Mouse (Mus musculus): ENCODE measurements around the gene Adap2.

Adap2 gene

DNA sequence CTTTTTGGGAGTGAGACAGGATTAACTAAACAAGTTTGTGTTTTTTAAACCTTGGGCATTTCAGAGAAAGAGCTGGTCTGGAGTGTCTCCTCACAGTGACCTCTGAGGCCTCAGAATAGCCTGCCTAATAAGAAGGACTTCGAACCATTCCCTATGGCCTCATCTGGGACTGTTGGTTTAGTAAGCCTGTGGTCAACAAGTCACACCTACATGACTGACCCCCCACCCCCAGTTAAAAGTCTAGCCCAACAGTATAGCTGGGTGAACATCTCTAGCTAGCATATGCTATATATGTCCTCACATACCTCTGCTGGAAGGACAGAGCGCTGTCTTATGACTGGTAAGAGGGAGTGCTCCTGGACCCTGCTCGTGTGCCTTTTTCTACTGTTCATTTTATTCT is 45.4 kb downstream of the Adap2 start:
- no peak for DNase-seq (ENCODE audit: low spot score in 2 of 2)

DNA sequence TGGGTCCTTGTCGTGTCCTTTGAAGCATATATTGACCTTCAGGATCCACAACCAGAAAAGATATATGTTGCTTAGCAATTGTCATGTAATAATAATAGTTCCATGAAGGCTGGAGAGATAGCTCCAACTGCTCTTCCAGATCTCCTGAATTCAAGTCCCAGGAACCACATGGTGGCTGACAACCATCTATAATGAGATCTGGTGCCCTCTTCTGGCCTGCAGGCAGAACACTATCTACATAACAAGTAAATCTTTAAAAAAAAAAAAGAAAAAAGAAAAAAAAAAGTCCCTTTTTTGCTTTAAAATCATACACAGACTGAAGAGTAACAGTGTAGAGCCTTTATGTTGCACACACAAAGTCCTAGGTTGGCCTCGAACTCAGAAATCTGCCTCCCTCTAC is 45.9 kb downstream of the Adap2 start:
- DNase-seq (ENCODE audit: low spot score in 2 of 2): no peak

DNA sequence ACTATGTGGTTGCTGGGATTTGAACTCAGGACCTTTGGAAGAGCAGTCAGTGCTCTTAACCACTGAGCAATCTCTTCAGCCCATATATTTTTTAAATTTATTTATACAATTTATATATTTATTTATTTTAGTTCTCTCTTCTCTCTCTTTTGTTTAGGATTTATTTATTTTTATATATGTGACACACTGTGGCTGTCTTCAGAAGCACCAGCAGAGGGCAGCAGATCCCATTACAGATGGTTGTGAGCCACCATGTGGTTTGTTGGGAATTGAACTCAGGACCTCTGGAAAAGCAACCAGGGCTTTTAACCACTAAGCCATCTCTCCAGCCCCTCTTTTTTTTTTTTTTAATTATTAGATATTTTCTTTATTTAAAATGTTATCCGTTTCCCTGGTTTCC is 46.4 kb downstream of the Adap2 start:
- no peak for DNase-seq (ENCODE audit: low spot score in 2 of 2)

DNA sequence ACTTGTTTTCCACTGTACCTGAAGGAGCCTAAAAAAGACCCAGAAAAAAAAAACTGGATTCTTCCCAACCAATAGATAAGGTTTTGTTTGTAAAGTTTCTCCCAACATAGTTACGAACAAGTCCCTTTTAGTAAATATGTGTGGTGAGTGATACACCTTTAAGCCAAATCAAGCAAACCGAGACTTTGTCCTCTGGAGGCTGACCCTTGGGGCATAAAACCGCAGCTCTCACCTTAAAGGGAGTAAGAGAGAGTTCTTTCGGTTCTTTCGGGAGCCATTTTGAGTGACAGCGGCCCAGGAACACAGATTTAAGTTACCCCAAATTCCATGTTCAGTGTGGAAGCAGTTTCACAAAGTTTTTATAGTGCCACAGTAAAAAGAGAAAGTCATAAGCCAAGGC is 48.4 kb downstream of the Adap2 start:
- no peak for DNase-seq (ENCODE audit: low spot score in 2 of 2)

DNA sequence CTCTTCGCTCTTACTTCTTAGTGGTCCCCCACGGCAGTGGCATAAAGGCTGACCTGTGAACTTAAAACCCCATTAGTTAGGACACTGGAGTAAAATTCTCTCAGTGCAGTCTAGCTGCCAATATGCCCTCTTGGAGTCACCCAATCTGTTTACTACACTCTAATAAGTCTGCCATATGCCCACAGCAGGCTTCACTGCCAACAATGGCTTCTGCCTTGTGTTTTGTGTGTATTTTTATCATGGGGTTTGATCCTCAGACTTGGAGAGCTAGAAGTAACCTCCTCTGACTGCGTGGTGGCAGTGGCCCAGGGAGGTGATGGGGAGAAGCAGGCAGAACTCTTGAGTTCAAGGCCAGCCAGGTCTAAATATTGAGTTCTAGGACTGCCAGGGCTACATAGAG is 50.1 kb downstream of the Adap2 start:
- DNase-seq (ENCODE audit: low spot score in 2 of 2): no peak

DNA sequence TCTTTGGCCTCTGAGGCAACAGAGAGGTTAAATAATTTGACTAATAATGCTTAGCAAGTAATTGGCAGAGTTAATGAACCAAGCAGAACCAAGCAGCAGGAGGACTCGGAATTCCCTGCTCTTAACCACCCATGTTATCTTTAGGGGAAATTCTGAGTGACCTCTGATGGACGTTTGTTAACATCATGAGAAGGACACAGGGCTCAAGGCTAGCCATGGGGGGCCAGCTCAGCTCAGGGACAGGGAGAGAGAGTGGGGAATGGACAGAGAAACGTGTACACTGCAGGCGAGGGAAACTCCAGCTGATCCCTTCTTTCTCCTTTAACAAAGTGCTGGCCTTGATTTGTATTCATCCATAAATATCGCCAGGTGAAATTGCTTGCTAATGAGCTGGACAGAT is 51.0 kb downstream of the Adap2 start:
- DNase-seq (ENCODE audit: low spot score in 2 of 2): no peak

- no peak for DNase-seq (ENCODE audit: low spot score in 2 of 2)
Observed at GRCm38 (mm10) chr11:80208465-80208859, 54.6 kb downstream of the Adap2 start.

DNA sequence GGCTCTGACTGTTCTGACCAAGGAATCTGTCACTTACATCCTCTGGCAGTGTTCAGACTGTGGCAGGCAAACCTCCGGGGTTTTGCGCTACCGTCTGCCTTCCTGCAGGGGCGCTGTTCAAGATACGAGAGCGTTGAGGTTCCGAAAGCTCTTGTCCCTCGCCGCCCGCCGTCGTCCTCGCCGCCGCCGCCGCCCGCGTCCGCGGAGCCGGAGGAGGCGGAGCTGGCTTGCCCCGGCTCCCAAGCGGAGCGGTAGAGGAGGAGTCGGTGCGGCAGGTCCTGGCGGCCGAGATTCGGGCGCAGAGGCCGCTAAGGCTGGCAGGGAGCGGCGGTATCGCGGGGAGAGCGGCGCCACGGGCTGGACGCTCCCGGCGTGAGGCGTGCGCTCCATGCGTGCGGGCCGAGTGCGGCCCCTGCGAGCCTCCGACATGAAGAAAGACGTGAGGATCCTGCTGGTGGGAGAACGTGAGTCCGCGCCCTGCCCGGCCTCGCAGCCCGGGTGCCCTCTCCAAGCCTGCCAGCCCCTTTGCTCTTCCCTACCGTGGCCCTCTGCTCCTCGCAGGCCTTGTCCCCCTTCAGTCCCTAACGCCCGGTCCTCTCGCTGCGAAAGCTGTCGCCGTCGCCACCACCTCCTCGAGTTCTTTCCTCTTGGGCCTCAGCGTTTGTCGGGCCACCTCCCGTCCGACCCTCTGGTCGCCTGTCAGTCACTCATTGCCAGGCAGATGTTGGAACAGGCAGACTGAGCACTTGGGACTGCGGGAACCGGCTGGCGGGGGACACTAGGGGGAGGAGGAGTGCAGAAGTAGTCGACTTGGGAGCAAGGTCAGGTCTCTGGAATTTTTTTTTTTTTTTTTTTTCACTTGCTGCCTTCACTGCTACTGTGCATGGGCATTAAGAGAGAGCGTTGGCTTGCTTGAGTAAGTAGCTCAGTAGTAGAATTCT is 55.2 kb downstream of the Adap2 start, which contains the start of gene Rhot1:
TSS of gene Rhot1 (plus strand) at position 160 of the 941 bp plus-strand sequence.
- DNase-seq (ENCODE audit: low spot score in 2 of 2): peak; percentile 91 to 93

GRCm38 (mm10) chr11:80210321-80210720 is 56.4 kb downstream of the Adap2 start:
- DNase-seq (ENCODE audit: low spot score in 2 of 2): no peak

DNA sequence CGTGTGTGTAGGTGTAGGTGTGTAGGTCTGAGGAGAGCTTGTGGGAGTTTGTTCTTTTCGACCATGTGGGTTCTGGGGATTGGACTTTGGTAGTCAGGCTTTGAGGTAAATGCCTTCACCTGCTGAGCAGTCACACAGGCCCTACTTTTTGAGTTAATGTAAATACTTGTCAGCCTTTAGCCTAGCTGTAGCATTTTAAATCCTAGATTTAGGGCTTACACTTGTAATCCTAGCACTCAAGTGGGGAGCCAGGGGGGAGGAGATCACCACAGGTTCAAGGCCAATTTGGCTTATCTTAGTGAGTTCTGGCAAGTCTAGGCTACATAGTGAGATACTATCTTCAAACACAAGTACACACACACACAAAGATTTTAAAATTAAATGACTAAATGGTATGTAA is 58.4 kb downstream of the Adap2 start:
- no peak for DNase-seq (ENCODE audit: low spot score in 2 of 2)

DNA sequence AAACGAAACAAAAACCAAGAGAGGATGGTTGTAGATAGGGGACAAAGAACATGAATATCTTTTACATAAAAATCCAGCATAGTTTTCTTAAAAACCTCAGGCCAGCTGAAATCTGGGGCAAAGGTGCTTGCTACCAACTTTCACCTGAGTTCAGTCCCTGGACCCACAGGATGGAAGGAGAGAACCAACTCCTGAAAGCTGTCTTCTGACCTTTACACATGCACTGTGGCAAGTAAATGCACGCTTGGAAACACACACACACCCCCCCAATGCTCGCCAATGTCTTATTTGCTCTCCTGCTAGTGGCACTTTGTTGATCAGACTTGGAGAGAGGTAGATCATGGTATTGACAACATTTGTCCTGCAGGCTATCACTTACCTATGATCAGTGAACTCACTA is 61.4 kb downstream of the Adap2 start:
- DNase-seq (ENCODE audit: low spot score in 2 of 2): no peak

- DNase-seq (ENCODE audit: low spot score in 2 of 2): no peak
Observed at GRCm38 (mm10) chr11:80218657-80219293, 64.9 kb downstream of the Adap2 start.
